Mouse (Mus musculus) liver, embryonic 14.5 days (tissue): Measurements from ENCODE around the gene Tnrc6c. TPM values are rescaled to one million over a fixed set of nuclear protein-coding genes. Genes with fewer than 3 reads are reported as not detected.
A peak's percentile ranks its signal among the peaks of the same experiment; 100 is the strongest.

ENCODE experiments used
- ATAC-seq: fragments of 200-750 bp; cut with Nextera tagmentation; 2 replicates; pipeline ENCODE4 v1.8.0; 2017; ENCODE audit warnings: moderate number of reproducible peaks, mild to moderate bottlenecking, moderate library complexity; ENCODE audit not compliant: insufficient read depth
- DNase-seq, 3 experiments: peaks; one replicate each; pipeline ENCODE4 v3.0.0-alpha.2; 2012 to 2013; ENCODE audit warnings: low read depth in 3 of 3, low spot score in 3 of 3
- H3K27ac ChIP-seq: fragments of 300-500 bp; sonication (generic); 2 replicates; pipeline ENCODE4 v1.5.1; 2014; ENCODE audit warnings: moderate library complexity, mild to moderate bottlenecking, control low read depth, inconsistent platforms
- H3K27me3 ChIP-seq: fragments of 300-500 bp; sonication (generic); 2 replicates; pipeline ENCODE4 v1.6.1; 2014; ENCODE audit warnings: mild to moderate bottlenecking, low read length, moderate library complexity; ENCODE audit not compliant: control insufficient read depth, insufficient read depth
- H3K36me3 ChIP-seq: fragments of 300-500 bp; sonication (generic); replicated peaks from 2 replicates; pipeline ENCODE4 v1.6.1; 2014; ENCODE audit warnings: low read depth; ENCODE audit not compliant: control insufficient read depth, insufficient read depth
- H3K4me1 ChIP-seq, 2 experiments: fragments of 200-500 bp in 1 of 2; fragments of 300-500 bp in 1 of 2; sonication (generic) in 1 of 2; replicated peaks; 2 replicates each; pipeline ENCODE4 v1.6.1; 2012 to 2014; ENCODE audit warnings: antibody characterized with exemption in 1 of 2, inconsistent platforms in 1 of 2, low read length in 1 of 2; ENCODE audit not compliant: control insufficient read depth in 2 of 2, insufficient read depth in 2 of 2
- H3K4me2 ChIP-seq: fragments of 300-500 bp; sonication (generic); 2 replicates; pipeline ENCODE4 v1.6.1; 2014; ENCODE audit warnings: low read depth, mild to moderate bottlenecking, control low read depth, moderate library complexity
- H3K4me3 ChIP-seq, 2 experiments: fragments of 200-500 bp in 1 of 2; fragments of 300-500 bp in 1 of 2; sonication (generic) in 1 of 2; 2 replicates each; pipeline ENCODE4 v1.5.1; 2012 to 2014; ENCODE audit warnings: low read depth in 2 of 2, low read length in 2 of 2, mild to moderate bottlenecking in 2 of 2, control low read depth in 1 of 2, inconsistent platforms in 1 of 2, moderate library complexity in 1 of 2; ENCODE audit not compliant: insufficient read depth in 1 of 2
- H3K9ac ChIP-seq: fragments of 300-500 bp; sonication (generic); replicated peaks from 2 replicates; pipeline ENCODE4 v1.6.1; 2014; ENCODE audit warnings: mild to moderate bottlenecking, control low read depth, moderate library complexity
- H3K9me3 ChIP-seq: fragments of 300-500 bp; sonication (generic); 2 replicates; pipeline ENCODE4 v1.6.1; 2016; ENCODE audit warnings: low read length, mixed read lengths; ENCODE audit not compliant: control insufficient read depth
- CTCF ChIP-seq: IDR thresholded peaks from 2 replicates; pipeline ENCODE4 v1.5.1; 2016; ENCODE audit warnings: antibody characterized with exemption, low read depth, control low read depth
- EP300 ChIP-seq: IDR thresholded peaks from 2 replicates; pipeline ENCODE4 v1.6.1; 2016; ENCODE audit warnings: antibody characterized with exemption, low read depth
- WGBS: fragments of 180-500 bp; shearing (Covaris S2); extraction: QIAGEN DNeasy Blood & Tissue Kit; methylation state at CpG from one replicate; pipeline ENCODE4 v1.1.7; 2014; ENCODE audit not compliant: insufficient replicate concordance; 5-methylcytosine and 5-hydroxymethylcytosine counted together
- polyA plus RNA-seq, 2 experiments: library from polyadenylated mRNA; depleted of rRNA in 1 of 2; stranded (reverse) in 1 of 2; unstranded in 1 of 2; fragments of >200 nt; fragmentation: Nextera tagmentation in 1 of 2; extraction: Ambion mirVana in 1 of 2; gene quantifications; 2 replicates each; pipeline versions ENCODE4 v1.2.1 to v1.2.3; 2012 to 2014

The Tnrc6c gene
- polyA plus RNA-seq, 2 experiments, result 2.4 to 3.7 TPM

GRCm38 (mm10) chr11:117667152-117667551, 13.1 kb downstream of the Tnrc6c start:
- no peaks in the 10 kb centered on the region for H3K36me3 ChIP-seq
- no peaks in the 10 kb centered on the region for H3K9me3 ChIP-seq
- 71% methylated on average over 5 of the region's 5 CpGs for WGBS
- no peaks in the 10 kb centered on the region for H3K27me3 ChIP-seq
- TF ChIP-seq CTCF, result no peak
- no peak for TF ChIP-seq EP300
- no peak overlapping the region for H3K27ac ChIP-seq
- ATAC-seq (no peak), DNase-seq (no peak)
- H3K4me1 ChIP-seq, result 0 out of 4 replicates have a peak, but pooled peaks cover 0 to 2% of the 10 kb centered on the region in 2 experiments
- H3K4me2 ChIP-seq, result no peak overlapping the region
- no peak overlapping the region for H3K9ac ChIP-seq
- no peak overlapping the region for H3K4me3 ChIP-seq

GRCm38 (mm10) chr11:117667825-117668224, 13.7 kb downstream of the Tnrc6c start:
- Histone ChIP-seq H3K9ac (no peak overlapping the region), H3K9me3 (no peaks in the 10 kb centered on the region), H3K4me2 (no peak overlapping the region), H3K4me3 (no peak overlapping the region), H3K36me3 (no peaks in the 10 kb centered on the region), H3K27ac (no peak overlapping the region), H3K27me3 (no peaks in the 10 kb centered on the region), H3K4me1 (0 out of 4 replicates have a peak, but pooled peaks cover 0 to 2% of the 10 kb centered on the region in 2 experiments)
- ATAC-seq (no peak), DNase-seq (no peak)
- WGBS, result 52% methylated on average over 5 of the region's 5 CpGs
- TF ChIP-seq EP300 (no peak), CTCF (no peak)

- no peak for ATAC-seq
- TF ChIP-seq EP300 (no peak), CTCF (no peak)
Measured at GRCm38 (mm10) chr11:117671626-117672025, 17.5 kb downstream of the Tnrc6c start.

DNA sequence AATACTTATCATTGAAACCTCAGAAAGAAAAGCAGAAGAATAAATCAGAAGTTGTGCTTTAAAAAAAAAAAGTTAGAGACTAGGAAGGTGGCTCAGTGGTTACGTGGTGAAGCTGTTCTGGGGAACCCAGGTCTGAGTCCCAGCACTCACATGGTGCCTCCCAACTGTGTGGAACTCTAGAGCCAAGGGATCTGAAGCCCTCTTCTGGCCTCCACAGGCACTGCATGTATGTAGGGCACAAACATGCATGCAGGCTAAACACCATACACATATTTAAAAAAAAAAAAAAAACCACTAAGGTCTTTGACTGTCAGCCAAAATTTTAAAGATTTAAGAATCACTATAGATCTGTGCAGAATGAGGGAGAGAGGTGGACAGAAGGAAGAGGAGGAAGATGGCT, 20.4 kb downstream of the Tnrc6c start:
- TF ChIP-seq EP300, result no peak
- peak; percentile 52 for TF ChIP-seq CTCF
- ATAC-seq (no peak), DNase-seq (no peak)
- Histone ChIP-seq H3K4me2 (no peak overlapping the region), H3K36me3 (no peaks in the 10 kb centered on the region), H3K27me3 (no peaks in the 10 kb centered on the region), H3K9ac (no peak overlapping the region), H3K4me3 (no peak overlapping the region), H3K4me1 (no peaks in the 10 kb centered on the region; a peak in 1 of 4 replicates), H3K27ac (no peak overlapping the region), H3K9me3 (no peaks in the 10 kb centered on the region)
- 79% methylated on average over 1 of the region's 1 CpGs for WGBS

More at GRCm38 (mm10) chr11:117671626-117672025, 17.5 kb downstream of the Tnrc6c start:
- Histone ChIP-seq H3K4me2 (no peak overlapping the region), H3K36me3 (no peaks in the 10 kb centered on the region), H3K27me3 (no peaks in the 10 kb centered on the region), H3K4me1 (peaks cover 0 to under 1% of the 10 kb centered on the region in 2 experiments; a peak in 1 of 4 replicates), H3K9me3 (no peaks in the 10 kb centered on the region), H3K4me3 (no peak overlapping the region), H3K27ac (no peak overlapping the region), H3K9ac (no peak overlapping the region)
- 68% methylated on average over 5 of the region's 5 CpGs for WGBS
- DNase-seq, result no peak

GRCm38 (mm10) chr11:117676649-117677048, 22.6 kb downstream of the Tnrc6c start:
- Histone ChIP-seq H3K36me3 (no peaks in the 10 kb centered on the region), H3K4me1 (no peaks in the 10 kb centered on the region; a peak in 1 of 4 replicates), H3K27ac (no peak overlapping the region), H3K9me3 (no peaks in the 10 kb centered on the region), H3K9ac (no peak overlapping the region), H3K4me3 (no peak overlapping the region), H3K27me3 (no peaks in the 10 kb centered on the region), H3K4me2 (no peak overlapping the region)
- TF ChIP-seq CTCF (no peak), EP300 (no peak)
- 52% methylated on average over 2 of the region's 2 CpGs for WGBS
- no peak for DNase-seq
- ATAC-seq, result no peak
